Mouse (Mus musculus): ENCODE results near the gene Gfi1.

The Gfi1 gene

GRCm38 (mm10) chr5:107678392-107678791 lies 47.4 kb downstream of the Gfi1 start:
- DNase-seq (ENCODE audit: low spot score) = no peak

Data from MN1 (cell line).